Mouse (Mus musculus) spleen, adult 2 months (tissue): ENCODE measurements around the gene Plxdc1. TPM values are rescaled to one million over a fixed set of nuclear protein-coding genes. Genes with fewer than 3 reads are reported as not detected.

Experiments used
- DNase-seq, 2 experiments: peaks; one replicate each; pipeline versions ENCODE4 v3.0.0 to v3.0.0-alpha.2; 2012 to 2021; ENCODE audit warnings: low spot score in 2 of 2, low read depth in 1 of 2
- H3K27ac ChIP-seq: fragments of 200-500 bp; 2 replicates; pipeline ENCODE4 v1.5.1; 2012; ENCODE audit warnings: low read length, inconsistent platforms; ENCODE audit not compliant: insufficient read depth
- H3K27me3 ChIP-seq: fragments of 200-500 bp; 2 replicates; pipeline ENCODE4 v1.6.1; 2012; ENCODE audit warnings: mild to moderate bottlenecking, moderate library complexity, low read length, inconsistent platforms; ENCODE audit not compliant: control insufficient read depth, insufficient read depth
- H3K36me3 ChIP-seq: fragments of 200-500 bp; 2 replicates; pipeline ENCODE4 v1.6.1; 2012; ENCODE audit warnings: mild to moderate bottlenecking, low read length, inconsistent platforms; ENCODE audit not compliant: control insufficient read depth, insufficient read depth
- H3K4me1 ChIP-seq: fragments of 200-500 bp; 2 replicates; pipeline ENCODE4 v1.6.1; 2011; ENCODE audit warnings: inconsistent platforms; ENCODE audit not compliant: control insufficient read depth, insufficient read depth, insufficient read length
- H3K4me3 ChIP-seq: fragments of 200-500 bp; 2 replicates; pipeline ENCODE4 v1.5.1; 2011; ENCODE audit warnings: mild to moderate bottlenecking, inconsistent platforms; ENCODE audit not compliant: insufficient read depth, insufficient read length; ENCODE audit errors: extremely low read depth
- CTCF ChIP-seq: fragments of 200-500 bp; IDR thresholded peaks from 2 replicates; pipeline ENCODE4 v1.5.1; 2011; ENCODE audit warnings: mild to moderate bottlenecking, inconsistent platforms; ENCODE audit not compliant: insufficient read depth, insufficient read length, insufficient replicate concordance; ENCODE audit errors: extremely low read depth
- POLR2A ChIP-seq: fragments of 200-500 bp; IDR thresholded peaks from 2 replicates; pipeline ENCODE4 v1.6.1; 2011; ENCODE audit warnings: low read depth, low read length, inconsistent platforms
- WGBS: fragments of 180-500 bp; shearing (Covaris S2); methylation state at CpG from one replicate; pipeline ENCODE4 v1.1.7; 2018; 5-methylcytosine and 5-hydroxymethylcytosine counted together
- polyA plus RNA-seq: library from polyadenylated mRNA; depleted of rRNA; stranded (reverse); fragments of >200 nt; gene quantifications from 2 replicates; pipeline ENCODE4 v1.2.3, GENCODE M21; 2012

Plxdc1 gene
- polyA plus RNA-seq, 1 experiment = 9.7 TPM

GRCm38 (mm10) chr11:97999748-98000147 lies 13.5 kb upstream of the Plxdc1 start:
- H3K27me3 ChIP-seq = no peaks in the 10 kb centered on the region
- H3K4me1 ChIP-seq = peaks cover 51% of the 10 kb centered on the region
- TF ChIP-seq POLR2A (no peak), CTCF (no peak)
- no peak for DNase-seq
- WGBS = 10% methylated on average over 5 of the region's 5 CpGs
- H3K36me3 ChIP-seq = no peaks in the 10 kb centered on the region
- H3K27ac ChIP-seq = peak overlapping the region; percentile 98
- peak overlapping the region; percentile 5; the same call in 1 of the 2 replicates for H3K4me3 ChIP-seq

DNA sequence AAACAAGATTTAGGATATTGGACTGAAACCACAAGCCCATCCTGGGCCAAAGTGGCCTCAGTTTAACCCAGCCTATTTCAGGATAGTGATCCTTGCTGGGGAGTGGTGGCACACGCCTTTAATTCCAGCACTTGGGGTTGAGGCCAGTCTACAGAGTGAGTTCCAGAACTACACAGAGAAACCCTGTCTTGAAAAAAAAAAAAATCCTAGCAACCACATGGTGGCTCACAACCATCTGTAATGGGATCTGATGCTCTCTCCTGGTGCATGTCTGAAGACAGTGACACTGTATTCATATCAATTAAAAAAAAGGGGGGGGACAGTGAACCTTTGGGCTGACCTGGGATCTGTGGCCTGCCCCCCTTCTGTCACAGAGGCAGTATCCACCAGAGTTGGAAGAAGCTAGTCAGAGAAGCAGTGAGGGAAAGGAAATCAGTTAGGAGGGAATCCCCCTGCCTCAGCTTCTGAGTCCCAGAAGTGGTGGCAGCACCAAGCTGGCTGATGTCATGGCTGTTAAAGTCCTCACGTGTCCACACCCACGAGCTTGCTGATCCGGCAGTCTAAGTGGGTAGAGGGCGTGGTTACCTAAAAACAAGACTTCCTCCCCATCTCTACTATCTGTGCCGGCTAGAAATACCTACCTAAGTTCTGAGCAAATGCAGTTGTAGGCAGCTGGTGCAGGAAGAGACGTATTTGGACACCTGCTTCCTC lies 12.8 kb upstream of the Plxdc1 start:
- peak; percentile 73 to 97 for DNase-seq
- peak; percentile 65 for TF ChIP-seq POLR2A
- no peak for TF ChIP-seq CTCF
- H3K4me3 ChIP-seq = no peak overlapping the region
- H3K4me1 ChIP-seq = peaks cover 56% of the 10 kb centered on the region
- H3K27ac ChIP-seq = peak overlapping the region; percentile 98
- H3K27me3 ChIP-seq = no peaks in the 10 kb centered on the region
- H3K36me3 ChIP-seq = no peaks in the 10 kb centered on the region
- 7% methylated on average over 7 of the region's 7 CpGs for WGBS

DNA sequence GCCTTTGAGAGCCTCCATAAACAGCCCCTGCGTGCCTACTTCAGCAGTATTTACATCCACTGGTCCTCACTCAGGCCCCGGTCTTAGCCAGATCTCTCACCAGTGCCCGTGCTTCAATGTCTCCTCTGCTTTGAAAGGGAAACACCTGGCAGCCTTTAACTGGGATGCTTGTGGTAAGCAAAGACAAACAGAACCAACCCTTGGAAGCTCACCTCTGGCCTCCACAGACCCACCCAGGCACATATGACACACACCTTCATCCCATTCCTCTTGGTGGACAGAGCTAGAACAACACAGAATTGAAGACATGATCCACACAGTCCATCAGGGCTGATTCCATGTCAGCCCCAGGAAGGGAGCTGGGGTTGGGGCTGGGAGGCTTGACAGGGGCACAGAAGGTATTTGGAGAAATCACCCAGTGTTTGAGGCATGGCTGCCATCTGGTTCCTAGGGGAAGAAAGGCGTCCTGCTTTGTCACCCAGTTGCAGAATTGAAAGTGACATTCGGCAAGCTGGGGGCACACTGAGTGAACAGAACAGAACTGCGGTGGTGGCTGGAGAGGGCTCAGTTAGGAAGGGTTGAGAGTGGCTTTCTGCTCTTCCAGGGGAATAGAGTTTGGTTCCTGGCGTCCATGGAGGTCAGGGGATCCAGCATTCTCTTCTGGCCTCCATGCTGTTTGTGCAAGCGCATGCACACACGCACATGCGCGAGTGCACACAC lies 12.0 kb upstream of the Plxdc1 start:
- peak overlapping the region; percentile 98 for H3K27ac ChIP-seq
- peaks cover 56% of the 10 kb centered on the region for H3K4me1 ChIP-seq
- H3K36me3 ChIP-seq = peaks cover under 1% of the 10 kb centered on the region; the same call in 1 of the 2 replicates
- TF ChIP-seq CTCF (no peak), POLR2A (no peak)
- H3K27me3 ChIP-seq = no peaks in the 10 kb centered on the region
- DNase-seq = no peak
- no peak overlapping the region for H3K4me3 ChIP-seq
- WGBS = 46% methylated on average over 11 of the region's 11 CpGs

DNA sequence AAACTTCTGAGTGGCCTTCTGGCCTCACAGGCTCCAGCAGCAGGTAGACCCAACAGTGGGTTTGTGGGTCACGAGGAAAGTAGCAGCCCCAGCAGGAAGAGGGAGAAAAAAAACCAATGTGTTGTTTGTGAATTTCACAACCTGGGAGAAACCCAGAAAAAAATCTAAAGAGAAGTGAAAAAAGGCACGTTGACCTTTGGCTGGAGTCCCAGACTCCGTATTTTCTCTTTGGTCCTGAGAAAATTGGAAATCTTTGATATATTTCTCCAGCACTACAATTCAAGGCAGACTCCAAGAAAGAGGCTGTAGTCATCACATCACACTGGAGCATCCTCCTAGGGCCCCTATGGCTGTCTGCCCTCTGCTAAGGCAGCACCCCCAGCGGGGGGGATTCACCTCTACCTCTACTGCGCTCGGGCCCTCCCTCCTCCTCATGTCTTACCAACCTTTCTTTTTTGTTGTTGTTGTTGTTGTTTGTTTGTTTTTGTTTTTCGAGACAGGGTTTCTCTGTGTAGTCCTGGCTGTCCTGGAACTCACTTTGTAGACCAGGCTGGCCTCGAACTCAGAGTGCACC lies 11.2 kb upstream of the Plxdc1 start:
- H3K27ac ChIP-seq = peak overlapping the region; percentile 98
- WGBS = 67% methylated on average over 8 of the region's 8 CpGs

GRCm38 (mm10) chr11:97996691-97997090 lies 10.4 kb upstream of the Plxdc1 start:
- 57% methylated on average over 1 of the region's 1 CpGs for WGBS
- Histone ChIP-seq H3K27ac (no peak overlapping the region), H3K27me3 (no peaks in the 10 kb centered on the region), H3K36me3 (peaks cover 6% of the 10 kb centered on the region), H3K4me3 (no peak overlapping the region), H3K4me1 (peaks cover 46% of the 10 kb centered on the region)
- TF ChIP-seq CTCF (no peak), POLR2A (no peak)
- no peak for DNase-seq

More for the DNA sequence above, 11.2 kb upstream of the Plxdc1 start:
- no peak for DNase-seq
- H3K36me3 ChIP-seq = peaks cover 2% of the 10 kb centered on the region; the same call in 1 of the 2 replicates
- no peak overlapping the region for H3K4me3 ChIP-seq
- H3K27me3 ChIP-seq = no peaks in the 10 kb centered on the region
- TF ChIP-seq POLR2A = no peak
- no peak for TF ChIP-seq CTCF
- H3K4me1 ChIP-seq = peaks cover 52% of the 10 kb centered on the region

DNA sequence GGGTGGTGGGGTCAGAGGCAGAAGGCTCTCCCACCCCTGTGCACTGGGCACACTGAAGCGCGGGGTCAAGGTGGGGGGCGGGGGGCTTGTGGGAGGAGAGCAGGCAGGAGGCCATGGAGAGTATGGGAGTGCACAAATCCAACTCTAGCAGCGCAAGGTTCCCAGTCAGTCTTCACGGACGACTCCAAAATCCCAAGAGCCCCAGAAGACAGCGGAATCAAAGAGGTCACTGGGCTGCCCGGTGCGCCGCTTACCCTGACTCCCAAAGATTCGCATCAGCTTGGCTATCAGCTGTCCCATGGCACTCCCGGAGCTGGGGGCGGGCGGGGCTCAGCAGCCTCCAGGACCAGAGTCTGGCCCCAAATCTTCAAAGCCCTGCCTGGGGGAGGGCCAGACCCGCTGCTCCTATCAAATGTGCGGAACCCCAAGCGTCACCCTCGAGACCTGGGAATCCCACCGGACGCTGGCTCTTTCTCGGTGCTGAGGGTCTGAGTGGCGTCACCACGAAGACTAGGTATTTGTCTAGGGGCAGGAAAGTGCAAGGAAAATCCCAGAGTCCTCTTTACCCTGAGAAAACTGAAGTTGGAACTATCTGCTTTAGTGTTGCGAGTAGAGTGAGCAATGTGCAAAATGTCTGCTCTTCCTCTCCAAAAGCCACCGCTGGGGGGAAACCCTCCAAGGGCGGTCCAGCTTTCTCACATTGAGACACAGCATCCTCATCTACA lies 9.5 kb upstream of the Plxdc1 start, which contains the start of gene Arl5c:
Gene Arl5c, minus strand, starts transcription at position 618 of the 725 bp plus-strand sequence.
- WGBS = 1% methylated on average over 26 of the region's 26 CpGs
- peak within 1 kb of the TSS; percentile 95 for H3K27ac ChIP-seq

More for the DNA sequence above, 9.5 kb upstream of the Plxdc1 start, which contains the start of gene Arl5c:
- Histone ChIP-seq H3K4me1 (peaks cover 39% of the 10 kb centered on the region; the same call in 1 of the 2 replicates), H3K4me3 (peak within 1 kb of the TSS; percentile 84), H3K36me3 (peaks cover 6% of the 10 kb centered on the region), H3K27me3 (no peaks in the 10 kb centered on the region)
- no peak for TF ChIP-seq CTCF
- TF ChIP-seq POLR2A = peak; percentile 40; the same call in 1 of the 2 replicates
- peak; percentile 63 to 70 for DNase-seq
